Mouse (Mus musculus) heart, embryonic 10.5 days (tissue): ENCODE measurements around the gene Lrrc38. TPM values are rescaled to one million over a fixed set of nuclear protein-coding genes. Genes with fewer than 3 reads are reported as not detected.

Experiments
- polyA plus RNA-seq: library from polyadenylated mRNA; unstranded; fragments of >200 nt; fragmentation: Nextera tagmentation; extraction: Ambion mirVana; gene quantifications from 2 replicates; pipeline ENCODE4 v1.2.1, GENCODE M21; 2016

The Lrrc38 gene
- polyA plus RNA-seq, 1 experiment from 2014 or later, result 0.14 TPM

Other genes with a start within 250 kb of the Lrrc38 start
- gene Prdm2, start 136.8 kb upstream of the Lrrc38 start, polyA plus RNA-seq, result 9.6 and 10.0 TPM in 2 replicates
- 22.8 and 29.8 TPM in 2 replicates for gene Pdpn, start 50.2 kb upstream of the Lrrc38 start, polyA plus RNA-seq
- not detected in 2 replicates for gene Pramel1, start 44.7 kb downstream of the Lrrc38 start, polyA plus RNA-seq
- gene Pramef8, start 62.7 kb downstream of the Lrrc38 start, polyA plus RNA-seq, result 14.8 and 16.8 TPM in 2 replicates
- gene Oog4, start 100.6 kb downstream of the Lrrc38 start, polyA plus RNA-seq, result not detected in 2 replicates
- gene Gm13043, start 161.6 kb downstream of the Lrrc38 start, polyA plus RNA-seq, result not detected in 2 replicates
- not detected in 2 replicates for gene Gm13040, start 186.2 kb downstream of the Lrrc38 start, polyA plus RNA-seq
- gene BC080695, start 201.9 kb downstream of the Lrrc38 start, polyA plus RNA-seq, result not detected in 2 replicates
- gene Gm13057, start 202.0 kb downstream of the Lrrc38 start, polyA plus RNA-seq, result not detected in 2 replicates